Mouse (Mus musculus): ENCODE measurements at regions not wholly inside any gene's neighbourhood (a gene's known extent, or its start where the extent isn't known, plus 50 kb on each side); places are given as distances from the start of the nearest gene placed in this dataset.

GRCm38 (mm10) chrX:90992008-90992407 is 100.1 kb downstream of the Gm44 start:
- peak in 1 of 2 experiments; percentile 52 for DNase-seq (ENCODE audit: low spot score in 2 of 2)
- intact Hi-C loops (cut with DNase I) = no loop called here

Measured in left cerebral cortex, postnatal 25 days (tissue).